In genomic region chrX:49075055-49075454, GRCm38 (mm10) we compare ENCODE assay signal across 13 mouse cellular contexts.
"Had no signal": no experiment of that assay in that cellular context is flagged by ENCODE, and none has a peak within 500 bp of the region (broad histone marks: within the 10 kb centered on the region; RNA-seq: fewer than 3 reads in every experiment).

No protein-coding gene starts in this region.

- ATAC-seq: intestine, embryonic 15.5 days; midbrain, embryonic 15.5 days had no signal

- H3K4me3 ChIP-seq: intestine, embryonic 15.5 days; kidney, embryonic 15.5 days; limb, embryonic 13.5 days; liver, embryonic 13.5 days; midbrain, embryonic 15.5 days; neural tube, embryonic 12.5 days; stomach, embryonic 15.5 days had no signal

- DNase-seq: kidney, adult 18-20 months; kidney, postnatal 25 days; layer of hippocampus, postnatal 36 days; liver, embryonic 13.5 days; lung, adult 18-20 months; right cerebral cortex, postnatal 4 days had no signal

- H3K4me1 ChIP-seq: intestine, embryonic 15.5 days; kidney, embryonic 15.5 days; limb, embryonic 13.5 days; liver, embryonic 13.5 days; midbrain, embryonic 15.5 days; neural tube, embryonic 12.5 days; stomach, embryonic 15.5 days had no signal

- H3K9ac ChIP-seq: intestine, embryonic 15.5 days; kidney, embryonic 15.5 days; limb, embryonic 13.5 days; liver, embryonic 13.5 days; midbrain, embryonic 15.5 days; neural tube, embryonic 12.5 days; stomach, embryonic 15.5 days had no signal

- H3K27me3 ChIP-seq: intestine, embryonic 15.5 days; kidney, embryonic 15.5 days; limb, embryonic 13.5 days; liver, embryonic 13.5 days; midbrain, embryonic 15.5 days; neural tube, embryonic 12.5 days; stomach, embryonic 15.5 days had no signal

- H3K4me2 ChIP-seq: intestine, embryonic 15.5 days; kidney, embryonic 15.5 days; limb, embryonic 13.5 days; liver, embryonic 13.5 days; midbrain, embryonic 11.5 days; midbrain, embryonic 15.5 days; neural tube, embryonic 12.5 days; stomach, embryonic 15.5 days had no signal

- H3K36me3 ChIP-seq: intestine, embryonic 15.5 days; kidney, embryonic 15.5 days; limb, embryonic 13.5 days; liver, embryonic 13.5 days; midbrain, embryonic 15.5 days; neural tube, embryonic 12.5 days; stomach, embryonic 15.5 days had no signal

- H3K9me3 ChIP-seq: intestine, embryonic 15.5 days; kidney, embryonic 15.5 days; limb, embryonic 13.5 days; liver, embryonic 13.5 days; midbrain, embryonic 15.5 days; neural tube, embryonic 12.5 days; stomach, embryonic 15.5 days had no signal

- H3K27ac ChIP-seq: intestine, embryonic 15.5 days; kidney, embryonic 15.5 days; limb, embryonic 13.5 days; liver, embryonic 13.5 days; midbrain, embryonic 15.5 days; neural tube, embryonic 12.5 days; stomach, embryonic 15.5 days had no signal
